Comparison of ENCODE assay signal across 21 mouse cellular contexts in the genomic region with DNA sequence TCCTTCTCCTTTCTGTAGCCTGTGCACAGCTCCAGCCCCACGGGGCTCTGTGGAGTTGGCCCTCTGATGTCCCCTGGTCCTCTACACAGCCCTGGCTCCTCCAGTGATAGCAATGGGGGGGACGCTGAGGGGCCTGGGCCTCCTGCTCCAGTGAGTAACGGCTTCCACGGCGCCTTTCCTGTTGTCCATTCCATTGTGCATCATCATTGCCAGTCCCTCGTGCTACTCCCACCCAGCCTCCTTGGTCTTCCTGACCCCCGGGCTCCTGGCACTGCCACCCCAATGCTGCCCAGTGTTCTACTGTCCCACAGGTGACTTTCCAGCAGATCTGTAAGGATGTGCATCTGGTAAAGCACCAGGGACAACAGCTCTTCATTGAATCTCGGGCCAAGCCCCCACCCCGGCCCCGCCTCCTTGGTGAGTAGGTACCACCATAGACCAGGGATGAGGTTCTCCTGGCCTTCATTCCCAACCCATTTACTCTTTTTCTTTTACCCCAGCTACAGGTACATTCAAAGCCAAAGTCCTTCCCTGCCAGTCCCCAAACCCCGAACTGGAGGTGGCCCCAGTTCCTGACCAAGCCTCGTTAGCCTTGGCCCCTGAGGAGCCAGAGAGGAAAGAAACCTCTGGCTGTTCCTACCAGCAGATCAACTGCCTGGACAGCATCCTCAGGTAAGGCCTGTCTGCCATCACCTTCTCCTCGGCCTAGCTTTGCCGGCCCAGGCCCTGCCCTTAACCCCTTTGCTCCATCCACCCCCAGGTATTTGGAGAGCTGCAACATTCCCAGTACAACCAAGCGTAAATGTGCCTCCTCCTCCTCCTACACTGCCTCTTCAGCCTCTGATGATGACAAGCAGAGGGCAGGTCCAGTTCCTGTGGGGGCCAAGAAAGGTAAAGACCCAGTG. TPM values are rescaled to one million over a fixed set of nuclear protein-coding genes. Genes with fewer than 3 reads are reported as not detected.
DNase-seq lines count a peak whose midpoint lies in the region; ATAC-seq and TF ChIP-seq lines count a peak whose summit lies in the region.
"Had no signal": no experiment of that assay in that cellular context is flagged by ENCODE, and none has a peak within 500 bp of the region (broad histone marks: within the 10 kb centered on the region; RNA-seq: fewer than 3 reads in every experiment).

No protein-coding gene starts in this region.

- H3K4me1 ChIP-seq in forebrain, embryonic 10.5 days: peaks cover 23% of the 10 kb centered on the region
- peaks cover 21% of the 10 kb centered on the region for H3K4me1 ChIP-seq in forebrain, embryonic 15.5 days
- H3K4me1 ChIP-seq in hindbrain, embryonic 13.5 days (replicated peaks): peaks cover 24% of the 10 kb centered on the region
- peaks cover 13% of the 10 kb centered on the region for H3K4me1 ChIP-seq in hindbrain, embryonic 14.5 days (replicated peaks; ENCODE audit: control insufficient read depth, insufficient read depth, low read length)
- H3K4me1 ChIP-seq in midbrain, embryonic 11.5 days (ENCODE audit: control insufficient read depth, insufficient read depth, low read length): peaks cover 14% of the 10 kb centered on the region
- peaks cover 7% of the 10 kb centered on the region for H3K4me1 ChIP-seq in midbrain, postnatal 0 days (ENCODE audit: insufficient read depth, low read length)

- H3K4me3 ChIP-seq in forebrain, embryonic 10.5 days: no peak overlapping the region; the same call in 1 of the 2 replicates
- no peak overlapping the region for H3K4me3 ChIP-seq in forebrain, embryonic 15.5 days
- H3K4me3 ChIP-seq in hindbrain, embryonic 13.5 days: no peak overlapping the region
- no peak overlapping the region for H3K4me3 ChIP-seq in hindbrain, embryonic 14.5 days (replicated peaks; ENCODE audit: low read length)
- no peak overlapping the region for H3K4me3 ChIP-seq in midbrain, embryonic 11.5 days (ENCODE audit: low read depth, low read length)
- no peak overlapping the region for H3K4me3 ChIP-seq in midbrain, postnatal 0 days (ENCODE audit: low read depth, low read length)
- H3K4me3 ChIP-seq: embryonic facial prominence, embryonic 15.5 days; forebrain, embryonic 12.5 days; heart, embryonic 15.5 days; limb, embryonic 13.5 days had no signal

- peaks cover 83% of the 10 kb centered on the region for H3K36me3 ChIP-seq in forebrain, embryonic 10.5 days (replicated peaks)
- peaks cover 54% of the 10 kb centered on the region for H3K36me3 ChIP-seq in forebrain, embryonic 15.5 days
- peaks cover 82% of the 10 kb centered on the region for H3K36me3 ChIP-seq in hindbrain, embryonic 13.5 days
- H3K36me3 ChIP-seq in hindbrain, embryonic 14.5 days (replicated peaks; ENCODE audit: control insufficient read depth, insufficient read depth): peaks cover 74% of the 10 kb centered on the region
- peaks cover 14% of the 10 kb centered on the region for H3K36me3 ChIP-seq in midbrain, embryonic 11.5 days (ENCODE audit: control insufficient read depth, insufficient read depth, low read length)
- peaks cover 74% of the 10 kb centered on the region for H3K36me3 ChIP-seq in midbrain, postnatal 0 days (ENCODE audit: insufficient read depth, low read length)

- no peak for TF ChIP-seq CTCF in midbrain, postnatal 0 days (IDR thresholded peaks at IDR 0.05)

- no peak overlapping the region for H3K4me2 ChIP-seq in forebrain, embryonic 15.5 days (replicated peaks)
- no peak overlapping the region for H3K4me2 ChIP-seq in hindbrain, embryonic 13.5 days
- H3K4me2 ChIP-seq in hindbrain, embryonic 14.5 days (replicated peaks): no peak overlapping the region
- no peak overlapping the region for H3K4me2 ChIP-seq in midbrain, embryonic 11.5 days
- H3K4me2 ChIP-seq in midbrain, postnatal 0 days (ENCODE audit: low read depth, low read length, poor library complexity, severe bottlenecking): no peak overlapping the region
- H3K4me2 ChIP-seq: embryonic facial prominence, embryonic 15.5 days; forebrain, embryonic 12.5 days; heart, embryonic 15.5 days; limb, embryonic 13.5 days had no signal

- peak overlapping the region; percentile 13; the same call in 1 of the 2 replicates for H3K27ac ChIP-seq in forebrain, embryonic 10.5 days
- H3K27ac ChIP-seq in forebrain, embryonic 15.5 days (replicated peaks): no peak overlapping the region
- no peak overlapping the region for H3K27ac ChIP-seq in hindbrain, embryonic 13.5 days
- H3K27ac ChIP-seq in hindbrain, embryonic 14.5 days: no peak overlapping the region
- H3K27ac ChIP-seq in midbrain, embryonic 11.5 days (ENCODE audit: low read depth, low read length): no peak overlapping the region
- H3K27ac ChIP-seq in midbrain, postnatal 0 days (ENCODE audit: low read depth, low read length): no peak overlapping the region
- H3K27ac ChIP-seq: embryonic facial prominence, embryonic 15.5 days; forebrain, embryonic 12.5 days; heart, embryonic 15.5 days; hindbrain, postnatal 0 days; limb, embryonic 13.5 days had no signal

- no peaks in the 10 kb centered on the region for H3K27me3 ChIP-seq in forebrain, embryonic 10.5 days (ENCODE audit: poor library complexity, severe bottlenecking)
- H3K27me3 ChIP-seq in forebrain, embryonic 15.5 days: no peaks in the 10 kb centered on the region
- H3K27me3 ChIP-seq in hindbrain, embryonic 13.5 days: no peaks in the 10 kb centered on the region
- no peaks in the 10 kb centered on the region for H3K27me3 ChIP-seq in hindbrain, embryonic 14.5 days (ENCODE audit: control insufficient read depth, insufficient read depth, low read length)
- no peaks in the 10 kb centered on the region for H3K27me3 ChIP-seq in midbrain, embryonic 11.5 days (ENCODE audit: control insufficient read depth, insufficient read depth, low read length)
- no peaks in the 10 kb centered on the region for H3K27me3 ChIP-seq in midbrain, postnatal 0 days (ENCODE audit: insufficient read depth, low read length)
- H3K27me3 ChIP-seq: embryonic facial prominence, embryonic 15.5 days; forebrain, embryonic 12.5 days; heart, embryonic 15.5 days; limb, embryonic 13.5 days had no signal

- no peak for DNase-seq in forebrain, embryonic 10.5 days (ENCODE audit: extremely low spot score, low spot score)
- DNase-seq in hindbrain, embryonic 14.5 days (ENCODE audit: low spot score): no peak
- peak; percentile 77 for DNase-seq in midbrain, embryonic 11.5 days (ENCODE audit: low spot score, missing footprints)
- DNase-seq in midbrain, postnatal 0 days (ENCODE audit: low spot score): no peak
- DNase-seq in heart, postnatal 4 days: peak; percentile 6
- no peak for DNase-seq in spleen, adult 12 weeks (ENCODE audit: low spot score)
- DNase-seq: adrenal gland, adult 8-10 months; kidney, adult 2 months; kidney, postnatal 36 days; lung, postnatal 4 days; midbrain, embryonic 14.5 days; thymus, postnatal 14 days had no signal

- no peaks in the 10 kb centered on the region for H3K9me3 ChIP-seq in forebrain, embryonic 10.5 days
- no peaks in the 10 kb centered on the region for H3K9me3 ChIP-seq in forebrain, embryonic 15.5 days
- no peaks in the 10 kb centered on the region for H3K9me3 ChIP-seq in hindbrain, embryonic 13.5 days
- H3K9me3 ChIP-seq in hindbrain, embryonic 14.5 days (ENCODE audit: control insufficient read depth, low read length): no peaks in the 10 kb centered on the region
- no peaks in the 10 kb centered on the region for H3K9me3 ChIP-seq in midbrain, embryonic 11.5 days (ENCODE audit: control insufficient read depth, low read length)
- H3K9me3 ChIP-seq in midbrain, postnatal 0 days (ENCODE audit: low read length): no peaks in the 10 kb centered on the region
- H3K9me3 ChIP-seq: embryonic facial prominence, embryonic 15.5 days; forebrain, embryonic 12.5 days; heart, embryonic 15.5 days; limb, embryonic 13.5 days had no signal

- 90% methylated on average over 15 of the region's 15 CpGs for WGBS in forebrain, embryonic 10.5 days
- WGBS in forebrain, embryonic 15.5 days: 89% methylated on average over 15 of the region's 15 CpGs
- WGBS in hindbrain, embryonic 13.5 days: 94% methylated on average over 15 of the region's 15 CpGs
- 93% methylated on average over 15 of the region's 15 CpGs for WGBS in hindbrain, embryonic 14.5 days
- 92% methylated on average over 15 of the region's 15 CpGs for WGBS in midbrain, embryonic 11.5 days
- WGBS in midbrain, postnatal 0 days: 94% methylated on average over 15 of the region's 15 CpGs

- no peak for ATAC-seq in forebrain, embryonic 15.5 days (replicated peaks)
- no peak for ATAC-seq in hindbrain, embryonic 13.5 days (ENCODE audit: low FRiP score)
- ATAC-seq in hindbrain, embryonic 14.5 days (ENCODE audit: low FRiP score): no peak
- ATAC-seq in midbrain, embryonic 11.5 days (ENCODE audit: low FRiP score): no peak
- no peak for ATAC-seq in midbrain, postnatal 0 days (ENCODE audit: low FRiP score)
- ATAC-seq: hindbrain, postnatal 0 days had no signal

- no peak overlapping the region for H3K9ac ChIP-seq in forebrain, embryonic 15.5 days (replicated peaks)
- 0 out of 2 replicates have a peak overlapping the region, but pooled peaks have one; percentile 3 for H3K9ac ChIP-seq in hindbrain, embryonic 13.5 days
- no peak overlapping the region for H3K9ac ChIP-seq in hindbrain, embryonic 14.5 days
- H3K9ac ChIP-seq in midbrain, embryonic 11.5 days (ENCODE audit: low read length): no peak overlapping the region
- H3K9ac ChIP-seq in midbrain, postnatal 0 days (replicated peaks; ENCODE audit: low read length, poor library complexity, severe bottlenecking): no peak overlapping the region
- H3K9ac ChIP-seq: embryonic facial prominence, embryonic 15.5 days; forebrain, embryonic 12.5 days; heart, embryonic 15.5 days; limb, embryonic 13.5 days had no signal

RNA-seq across cellular contexts. Expression of gene Per1, which starts 8.8 kb away (rescaled TPM):
- 7.3 and 9.0 TPM in 2 replicates for polyA plus RNA-seq in forebrain, embryonic 10.5 days (2016; fragmentation: Nextera tagmentation; extraction: Ambion mirVana)
- 7.6 and 8.2 TPM in 2 replicates for polyA plus RNA-seq in forebrain, embryonic 15.5 days (2015; fragmentation: Nextera tagmentation; extraction: Ambion mirVana)
- polyA plus RNA-seq in hindbrain, embryonic 13.5 days (2015; fragmentation: Nextera tagmentation; extraction: Ambion mirVana): 7.4 and 9.4 TPM in 2 replicates
- 9.6 and 10.1 TPM in 2 replicates for polyA plus RNA-seq in hindbrain, embryonic 14.5 days (2014; fragmentation: Nextera tagmentation; extraction: Ambion mirVana)
- 6.0 and 7.3 TPM in 2 replicates for polyA plus RNA-seq in midbrain, embryonic 11.5 days (2014; fragmentation: Nextera tagmentation; extraction: Ambion mirVana)
- 28.5 and 47.1 TPM in 2 replicates for total RNA-seq in midbrain, postnatal 0 days (2014; rRNA removed)
- polyA plus RNA-seq in midbrain, postnatal 0 days (2015; fragmentation: Nextera tagmentation; extraction: Ambion mirVana): 11.8 and 15.4 TPM in 2 replicates
- 10 to 100 TPM; 42.6 to 55.6 TPM for total RNA-seq in heart, postnatal 4 days (2021)

RNA-seq across cellular contexts. Expression of gene Vamp2, which starts 15.5 kb away (rescaled TPM):
- polyA plus RNA-seq in forebrain, embryonic 10.5 days (2016; fragmentation: Nextera tagmentation; extraction: Ambion mirVana): 51.3 and 57.6 TPM in 2 replicates
- polyA plus RNA-seq in forebrain, embryonic 15.5 days (2015; fragmentation: Nextera tagmentation; extraction: Ambion mirVana): 179 and 188 TPM in 2 replicates
- polyA plus RNA-seq in hindbrain, embryonic 13.5 days (2015; fragmentation: Nextera tagmentation; extraction: Ambion mirVana): 217 and 227 TPM in 2 replicates
- polyA plus RNA-seq in hindbrain, embryonic 14.5 days (2014; fragmentation: Nextera tagmentation; extraction: Ambion mirVana): 324 and 368 TPM in 2 replicates
- polyA plus RNA-seq in midbrain, embryonic 11.5 days (2014; fragmentation: Nextera tagmentation; extraction: Ambion mirVana): 72.4 and 73.5 TPM in 2 replicates
- total RNA-seq in midbrain, postnatal 0 days (2014; rRNA removed): 144 and 157 TPM in 2 replicates
- 591 and 600 TPM in 2 replicates for polyA plus RNA-seq in midbrain, postnatal 0 days (2015; fragmentation: Nextera tagmentation; extraction: Ambion mirVana)
- total RNA-seq in heart, postnatal 4 days (2021): 10 to 100 TPM; 80.2 to 84.6 TPM

RNA-seq across cellular contexts. Expression of gene Hes7, which starts 16.4 kb away (rescaled TPM):
- polyA plus RNA-seq in forebrain, embryonic 10.5 days (2016; fragmentation: Nextera tagmentation; extraction: Ambion mirVana): 0.16 and 0.17 TPM in 2 replicates
- polyA plus RNA-seq in forebrain, embryonic 15.5 days (2015; fragmentation: Nextera tagmentation; extraction: Ambion mirVana): 0.42 and 0.46 TPM in 2 replicates
- polyA plus RNA-seq in hindbrain, embryonic 13.5 days (2015; fragmentation: Nextera tagmentation; extraction: Ambion mirVana): 0.26 and 0.35 TPM in 2 replicates
- 0.43 and 0.52 TPM in 2 replicates for polyA plus RNA-seq in hindbrain, embryonic 14.5 days (2014; fragmentation: Nextera tagmentation; extraction: Ambion mirVana)
- 0.17 and 0.33 TPM in 2 replicates for polyA plus RNA-seq in midbrain, embryonic 11.5 days (2014; fragmentation: Nextera tagmentation; extraction: Ambion mirVana)
- 1.2 and 2.1 TPM in 2 replicates for total RNA-seq in midbrain, postnatal 0 days (2014; rRNA removed)
- 1.7 and 2.0 TPM in 2 replicates for polyA plus RNA-seq in midbrain, postnatal 0 days (2015; fragmentation: Nextera tagmentation; extraction: Ambion mirVana)
- total RNA-seq in heart, postnatal 4 days (2021): under 1 TPM; 0.23 to 0.29 TPM

RNA-seq across cellular contexts. Expression of gene 9130213A22Rik, which starts 18.6 kb away (rescaled TPM):
- polyA plus RNA-seq in forebrain, embryonic 10.5 days (2016; fragmentation: Nextera tagmentation; extraction: Ambion mirVana): 0.11 and 0.16 TPM in 2 replicates
- 0.31 and 0.38 TPM in 2 replicates for polyA plus RNA-seq in forebrain, embryonic 15.5 days (2015; fragmentation: Nextera tagmentation; extraction: Ambion mirVana)
- polyA plus RNA-seq in hindbrain, embryonic 13.5 days (2015; fragmentation: Nextera tagmentation; extraction: Ambion mirVana): 0.13 and 0.25 TPM in 2 replicates
- polyA plus RNA-seq in hindbrain, embryonic 14.5 days (2014; fragmentation: Nextera tagmentation; extraction: Ambion mirVana): 0.39 and 0.56 TPM in 2 replicates
- polyA plus RNA-seq in midbrain, embryonic 11.5 days (2014; fragmentation: Nextera tagmentation; extraction: Ambion mirVana): 0.11 TPM in 1 of 2 replicates, not detected in the other
- 1.0 and 1.6 TPM in 2 replicates for total RNA-seq in midbrain, postnatal 0 days (2014; rRNA removed)
- 1.2 and 1.4 TPM in 2 replicates for polyA plus RNA-seq in midbrain, postnatal 0 days (2015; fragmentation: Nextera tagmentation; extraction: Ambion mirVana)
- total RNA-seq in heart, postnatal 4 days (2021): under 1 TPM; 0.29 to 0.65 TPM
- polyA plus RNA-seq: liver, embryonic 16.5 days; neural tube, embryonic 11.5 days had no signal

RNA-seq across cellular contexts. Expression of gene Aloxe3, which starts 21.9 kb away (rescaled TPM):
- polyA plus RNA-seq in forebrain, embryonic 10.5 days (2016; fragmentation: Nextera tagmentation; extraction: Ambion mirVana): 0.26 and 0.28 TPM in 2 replicates
- 2.2 and 3.6 TPM in 2 replicates for polyA plus RNA-seq in forebrain, embryonic 15.5 days (2015; fragmentation: Nextera tagmentation; extraction: Ambion mirVana)
- polyA plus RNA-seq in hindbrain, embryonic 13.5 days (2015; fragmentation: Nextera tagmentation; extraction: Ambion mirVana): 0.71 and 1.3 TPM in 2 replicates
- polyA plus RNA-seq in hindbrain, embryonic 14.5 days (2014; fragmentation: Nextera tagmentation; extraction: Ambion mirVana): 4.3 and 4.9 TPM in 2 replicates
- 0.15 and 0.74 TPM in 2 replicates for polyA plus RNA-seq in midbrain, embryonic 11.5 days (2014; fragmentation: Nextera tagmentation; extraction: Ambion mirVana)
- total RNA-seq in midbrain, postnatal 0 days (2014; rRNA removed): 16.3 and 19.4 TPM in 2 replicates
- 17.8 and 21.4 TPM in 2 replicates for polyA plus RNA-seq in midbrain, postnatal 0 days (2015; fragmentation: Nextera tagmentation; extraction: Ambion mirVana)
- total RNA-seq in heart, postnatal 4 days (2021): under 1 TPM in 1 of 2 experiments, not detected in 1; 0.45 TPM

Comparison
In these comparisons a context has a peak if more than half of its experiments do, and no peak if none do; other contexts are left out.
1. DNase-seq: peak in midbrain, embryonic 11.5 days (single experiment) and heart, postnatal 4 days (single experiment); none in forebrain, embryonic 10.5 days (single experiment), hindbrain, embryonic 14.5 days (single experiment), midbrain, postnatal 0 days (single experiment) and spleen, adult 12 weeks (single experiment).